ENCODE assay signal across 31 mouse cellular contexts in the genomic region with DNA sequence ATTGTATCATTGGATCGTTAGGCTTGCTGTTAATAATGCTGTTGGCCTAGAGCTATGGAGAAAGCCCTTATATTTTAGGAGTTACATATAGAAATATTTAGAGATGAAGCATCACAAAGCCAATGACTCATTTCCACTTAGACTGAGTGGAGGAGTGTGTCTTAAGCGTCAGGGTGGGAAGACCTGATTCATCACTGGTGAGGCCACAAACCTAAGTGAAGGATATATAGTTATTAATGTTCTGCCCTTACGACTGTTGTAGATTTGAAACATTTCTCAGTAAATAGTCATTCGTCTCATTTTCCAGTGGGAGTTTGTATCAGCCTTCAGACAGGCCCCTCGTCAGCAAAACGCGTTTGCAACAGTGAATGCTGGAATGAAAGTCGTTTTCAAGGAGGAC. TPM values are rescaled to one million over a fixed set of nuclear protein-coding genes. Genes with fewer than 3 reads are reported as not detected.
"Had no signal": no experiment of that assay in that cellular context is flagged by ENCODE, and none has a peak within 500 bp of the region (broad histone marks: within the 10 kb centered on the region; RNA-seq: fewer than 3 reads in every experiment).

No protein-coding gene starts in this region.

- H3K36me3 ChIP-seq: heart, embryonic 10.5 days; heart, embryonic 12.5 days; hindbrain, embryonic 10.5 days; hindbrain, embryonic 12.5 days; intestine, embryonic 15.5 days; kidney, embryonic 15.5 days; limb, embryonic 12.5 days; liver, embryonic 13.5 days; liver, embryonic 15.5 days had no signal

- H3K27me3 ChIP-seq: heart, embryonic 12.5 days; hindbrain, embryonic 12.5 days; intestine, embryonic 15.5 days; kidney, embryonic 15.5 days; limb, embryonic 12.5 days; liver, embryonic 13.5 days; liver, embryonic 15.5 days had no signal

- DNase-seq: gastrocnemius, postnatal 14 days; gastrocnemius, postnatal 36 days; heart, adult 2 months; heart, postnatal 10 days; heart, postnatal 4 days; kidney, adult 11 months; kidney, adult 2 months; kidney, adult 9 months; kidney, postnatal 14 days; kidney, postnatal 36 days; layer of hippocampus, adult 9-11 months; layer of hippocampus, postnatal 36 days; left cerebral cortex, postnatal 4 days; liver; liver, embryonic 13.5 days had no signal

- H3K4me2 ChIP-seq: heart, embryonic 12.5 days; hindbrain, embryonic 12.5 days; hindbrain, embryonic 14.5 days; intestine, embryonic 15.5 days; kidney, embryonic 15.5 days; limb, embryonic 12.5 days; liver, embryonic 11.5 days; liver, embryonic 13.5 days; liver, embryonic 15.5 days had no signal

- H3K4me3 ChIP-seq: heart, adult 2 months; heart, embryonic 10.5 days; heart, embryonic 12.5 days; hindbrain, embryonic 10.5 days; hindbrain, embryonic 12.5 days; intestine, embryonic 15.5 days; kidney, embryonic 15.5 days; limb, embryonic 12.5 days; liver, embryonic 13.5 days; liver, embryonic 15.5 days had no signal

- ATAC-seq: hindbrain, embryonic 16.5 days; inflammation-experienced regulatory T-cells, adult 6 months; intestine, embryonic 15.5 days had no signal

RNA-seq across cellular contexts. Expression of gene Aox3, which starts 39.3 kb away (rescaled TPM):
- polyA plus RNA-seq: heart, embryonic 10.5 days; heart, embryonic 12.5 days; hindbrain, embryonic 12.5 days; inflammation-experienced regulatory T-cells, adult 6 months; large intestine, adult 2 months; liver, embryonic 11.5 days had no signal

RNA-seq across cellular contexts. Expression of gene Aox4, which starts 58.0 kb away (rescaled TPM):
- total RNA-seq: gastrocnemius, adult 8-10 months; heart, adult 2 months; heart, postnatal 10 days; heart, postnatal 25 days; heart, postnatal 4 days had no signal
- polyA plus RNA-seq: gonadal fat pad, adult 2 months; heart, adult 2 months; inflammation-experienced regulatory T-cells, adult 6 months; large intestine, adult 2 months had no signal
